Mouse (Mus musculus) cortical plate, adult 2 months (tissue): ENCODE data around the gene Cryba4. TPM values are rescaled to one million over a fixed set of nuclear protein-coding genes. Genes with fewer than 3 reads are reported as not detected.

Experiments
- H3K27ac ChIP-seq: fragments of 200-500 bp; 2 replicates; pipeline ENCODE4 v1.5.1; 2012; ENCODE audit warnings: low read length, control low read depth, inconsistent platforms; ENCODE audit not compliant: insufficient read depth
- H3K4me1 ChIP-seq: fragments of 200-500 bp; 2 replicates; pipeline ENCODE4 v1.6.1; 2011; ENCODE audit warnings: low read length; ENCODE audit not compliant: control insufficient read depth, insufficient read depth
- H3K4me3 ChIP-seq: fragments of 200-500 bp; 2 replicates; pipeline ENCODE4 v1.5.1; 2011; ENCODE audit warnings: mild to moderate bottlenecking, low read length, control low read depth; ENCODE audit not compliant: insufficient read depth
- CTCF ChIP-seq: fragments of 200-500 bp; IDR thresholded peaks from 2 replicates; pipeline ENCODE4 v1.5.1; 2011; ENCODE audit warnings: mild to moderate bottlenecking, control low read depth, low read length; ENCODE audit not compliant: insufficient read depth; ENCODE audit errors: extremely low read depth
- POLR2A ChIP-seq: fragments of 200-500 bp; IDR thresholded peaks from 2 replicates; pipeline ENCODE4 v1.6.1; 2011; ENCODE audit warnings: mild to moderate bottlenecking, low read length, control low read depth; ENCODE audit not compliant: insufficient read depth; ENCODE audit errors: extremely low read depth
- polyA plus RNA-seq: library from polyadenylated mRNA; depleted of rRNA; stranded (reverse); fragments of >200 nt; gene quantifications from 2 replicates; pipeline ENCODE4 v1.2.3, GENCODE M21; 2012

Cryba4 gene
- polyA plus RNA-seq, 1 experiment = 2.2 TPM

- H3K4me3 ChIP-seq = no peak overlapping the region
- TF ChIP-seq CTCF (no peak), POLR2A (no peak)
- H3K4me1 ChIP-seq = peaks cover 12% of the 10 kb centered on the region
- no peak overlapping the region for H3K27ac ChIP-seq
Observed at GRCm38 (mm10) chr5:112294696-112295095, 42.4 kb upstream of the Cryba4 start.

GRCm38 (mm10) chr5:112293800-112294199, 41.5 kb upstream of the Cryba4 start:
- Histone ChIP-seq H3K4me3 (no peak overlapping the region), H3K4me1 (peaks cover 12% of the 10 kb centered on the region), H3K27ac (no peak overlapping the region)
- TF ChIP-seq CTCF (no peak), POLR2A (no peak)

GRCm38 (mm10) chr5:112292343-112292980, 40.1 kb upstream of the Cryba4 start:
- Histone ChIP-seq H3K4me1 (peaks cover 3% of the 10 kb centered on the region), H3K27ac (no peak overlapping the region), H3K4me3 (no peak overlapping the region)
- TF ChIP-seq CTCF (no peak), POLR2A (no peak)

- Histone ChIP-seq H3K4me1 (peaks cover 3% of the 10 kb centered on the region), H3K27ac (no peak overlapping the region), H3K4me3 (no peak overlapping the region)
- TF ChIP-seq CTCF (no peak), POLR2A (no peak)
Observed at GRCm38 (mm10) chr5:112291866-112292265, 39.5 kb upstream of the Cryba4 start.

GRCm38 (mm10) chr5:112290536-112290880, 38.2 kb upstream of the Cryba4 start:
- H3K27ac ChIP-seq = no peak overlapping the region
- H3K4me3 ChIP-seq = no peak overlapping the region
- no peak for TF ChIP-seq POLR2A
- no peak for TF ChIP-seq CTCF

GRCm38 (mm10) chr5:112289819-112290535, 37.7 kb upstream of the Cryba4 start:
- H3K4me3 ChIP-seq = no peak overlapping the region
- TF ChIP-seq POLR2A (no peak), CTCF (no peak)
- H3K27ac ChIP-seq = no peak overlapping the region
- peaks cover 6% of the 10 kb centered on the region for H3K4me1 ChIP-seq

More at GRCm38 (mm10) chr5:112290536-112290880, 38.2 kb upstream of the Cryba4 start:
- peaks cover 6% of the 10 kb centered on the region for H3K4me1 ChIP-seq

GRCm38 (mm10) chr5:112289236-112289635, 36.9 kb upstream of the Cryba4 start:
- Histone ChIP-seq H3K4me1 (peaks cover 6% of the 10 kb centered on the region), H3K4me3 (no peak overlapping the region), H3K27ac (no peak overlapping the region)
- TF ChIP-seq POLR2A = no peak
- TF ChIP-seq CTCF = no peak

GRCm38 (mm10) chr5:112288193-112289141, 36.1 kb upstream of the Cryba4 start:
- no peak for TF ChIP-seq CTCF
- TF ChIP-seq POLR2A = no peak
- no peak overlapping the region for H3K4me3 ChIP-seq
- H3K4me1 ChIP-seq = peaks cover 6% of the 10 kb centered on the region
- H3K27ac ChIP-seq = 0 out of 2 replicates have a peak overlapping the region, but pooled peaks have one; percentile 10

- Histone ChIP-seq H3K4me1 (peaks cover 6% of the 10 kb centered on the region), H3K27ac (no peak overlapping the region)
- TF ChIP-seq CTCF (no peak), POLR2A (no peak)
Observed at GRCm38 (mm10) chr5:112287652-112288051, 35.3 kb upstream of the Cryba4 start.

More at GRCm38 (mm10) chr5:112287652-112288051, 35.3 kb upstream of the Cryba4 start:
- no peak overlapping the region for H3K4me3 ChIP-seq
